Mouse (Mus musculus) stomach, postnatal 0 days (tissue): ENCODE measurements around the gene Mtmr14.

Source experiments
- CTCF ChIP-seq: IDR thresholded peaks from 2 replicates; pipeline ENCODE4 v1.5.1; 2016; ENCODE audit warnings: antibody characterized with exemption, low read depth, mild to moderate bottlenecking, moderate library complexity
- EP300 ChIP-seq: optimal IDR thresholded peaks from 2 replicates; pipeline ENCODE3; 2016; ENCODE audit warnings: antibody characterized with exemption

DNA sequence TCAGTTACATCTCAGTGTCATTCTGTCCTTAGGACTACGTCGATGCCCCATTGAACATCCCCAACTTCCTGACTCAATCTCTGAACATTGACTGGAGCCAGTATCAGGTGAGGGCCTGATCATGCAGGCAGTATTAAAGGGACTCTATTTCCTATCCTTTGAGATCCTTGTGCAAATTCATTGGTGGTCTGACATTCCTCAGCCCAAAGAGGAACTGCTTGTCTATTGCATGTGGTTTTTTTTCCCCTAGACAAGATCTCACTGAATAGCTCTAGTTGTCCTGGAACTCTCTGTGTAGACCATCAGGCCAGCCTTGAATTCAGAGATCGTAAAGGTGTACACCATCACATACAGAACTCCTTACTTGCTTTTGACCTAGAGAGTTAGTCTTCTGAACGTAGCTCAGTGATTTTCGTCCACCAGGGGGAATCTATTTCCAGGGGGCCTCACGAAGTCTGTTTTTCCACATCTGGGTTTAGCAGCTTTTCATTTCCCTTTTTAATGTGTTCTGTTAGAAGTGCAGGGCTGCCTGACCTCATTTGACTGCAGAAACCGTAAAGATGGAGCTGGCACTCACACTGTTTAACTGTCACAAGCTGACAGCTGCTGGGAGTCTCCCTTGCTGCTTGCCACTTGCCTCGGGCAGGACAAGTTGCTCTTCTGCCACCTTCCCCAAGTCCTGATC is 23.7 kb downstream of the Mtmr14 start:
- TF ChIP-seq EP300 (no peak), CTCF (no peak)
